1 mouse cellular context compared by ENCODE assay signal in the genomic region with DNA sequence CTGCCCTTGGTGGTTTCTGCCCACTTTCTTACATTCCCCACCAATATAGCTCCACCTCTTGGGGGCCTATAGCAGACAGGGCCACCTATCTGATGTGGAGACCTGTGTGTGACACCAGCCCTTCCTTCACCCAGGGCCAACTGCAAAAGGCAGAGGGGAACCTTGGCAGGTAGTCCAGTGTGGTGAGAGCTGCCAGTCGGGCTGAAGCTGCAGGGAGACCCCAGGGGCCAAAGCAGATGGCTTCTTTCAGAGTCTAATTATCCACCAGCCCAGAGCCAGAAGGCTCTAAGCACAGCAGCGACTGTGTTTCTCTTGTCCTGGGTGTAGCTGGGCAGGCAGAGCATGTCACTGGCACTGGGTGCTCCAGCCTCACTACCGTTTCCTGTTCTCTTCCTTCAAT.
TF ChIP-seq lines count a peak whose summit lies in the region.

No protein-coding gene starts in this region.

TF ChIP-seq in MEL, 35 proteins besides CTCF, POLR2A, EP300 and RAD21 (continued from another document):
- no peak for TF ChIP-seq ZC3H11A (IDR thresholded peaks at IDR 0.05; ENCODE audit: low read depth, low read length)
- no peak for TF ChIP-seq RCOR1 (IDR thresholded peaks at IDR 0.05; ENCODE audit: low read depth, low read length)
- no peak for TF ChIP-seq JUND (IDR thresholded peaks at IDR 0.05; ENCODE audit: low read depth, low read length)
- TF ChIP-seq ZNF384 (IDR thresholded peaks at IDR 0.05; ENCODE audit: low read depth, low read length): no peak
- TF ChIP-seq MAX (IDR thresholded peaks at IDR 0.05; ENCODE audit: low read length): no peak
- no peak for TF ChIP-seq MAZ (IDR thresholded peaks at IDR 0.05; ENCODE audit: low read depth, low read length)
- no peak for TF ChIP-seq SMC3 (IDR thresholded peaks at IDR 0.05; ENCODE audit: low read depth, low read length)
- no peak for TF ChIP-seq ZKSCAN1 (IDR thresholded peaks at IDR 0.05; ENCODE audit: low read depth, low read length)
- no peak for TF ChIP-seq NELFE (IDR thresholded peaks at IDR 0.05; ENCODE audit: low read depth, low read length)
TF ChIP-seq in MEL: peak in this region for 0.
